Mouse (Mus musculus) gastrocnemius, adult 2 months (tissue): Measurements from ENCODE around the gene Adamts8. TPM values are rescaled to one million over a fixed set of nuclear protein-coding genes. Genes with fewer than 3 reads are reported as not detected.

ENCODE experiments used
- DNase-seq: peaks from one replicate; pipeline ENCODE4 v3.0.0; 2022
- H3K27ac ChIP-seq: fragments of 200-600 bp; 2 replicates; pipeline ENCODE4 v1.8.1; 2022; ENCODE audit warnings: mild to moderate bottlenecking
- H3K4me3 ChIP-seq: fragments of 200-600 bp; 2 replicates; pipeline ENCODE4 v1.8.1; 2022; ENCODE audit warnings: mild to moderate bottlenecking, moderate library complexity
- CTCF ChIP-seq: fragments of 200-600 bp; IDR thresholded peaks from 2 replicates; pipeline ENCODE4 v1.8.1; 2022; ENCODE audit warnings: antibody characterized with exemption, mild to moderate bottlenecking, moderate library complexity
- intact Hi-C: fragments of 180-260 bp; cut with DNase I; formaldehyde crosslinking; loops from one replicate; pipeline ENCODE4 v1.15.1; 2025
- total RNA-seq, 2 experiments: library from RNA; stranded (reverse); gene quantifications; 2 replicates each; pipeline ENCODE4 v1.2.3; 2021

Adamts8 gene
- total RNA-seq, 2 experiments from 2014 or later: 1.5 to 14.6 TPM

DNA sequence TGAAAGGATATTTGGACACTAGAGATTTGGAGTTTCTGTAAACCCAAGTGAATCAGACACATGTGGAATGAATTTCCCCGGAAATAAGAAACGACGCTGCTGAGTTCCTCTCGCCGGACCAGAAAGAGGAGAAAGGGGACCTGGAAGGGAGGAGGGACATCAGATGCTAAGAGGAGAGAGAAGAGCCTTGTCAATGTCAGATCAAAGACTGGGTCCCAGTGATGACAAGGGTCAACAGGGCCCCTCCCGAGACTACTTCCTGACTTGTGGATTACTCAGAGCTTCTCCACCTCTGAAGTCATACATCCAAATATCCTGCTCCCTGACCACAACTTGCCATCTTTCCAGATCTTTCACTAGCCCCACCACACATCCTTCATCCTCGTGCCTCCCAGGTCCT is 24.5 kb downstream of the Adamts8 start:
- no peak overlapping the region for H3K4me3 ChIP-seq
- no peak overlapping the region for H3K27ac ChIP-seq
- TF ChIP-seq CTCF: no peak
- intact Hi-C loops: no loop called here
- DNase-seq: no peak

- H3K4me3 ChIP-seq: no peak overlapping the region
- H3K27ac ChIP-seq: no peak overlapping the region
- no peak for DNase-seq
- no peak for TF ChIP-seq CTCF
- intact Hi-C loops: no loop called here
These were observed 25.8 kb downstream of the Adamts8 start for GRCm38 (mm10) chr9:30968130-30968529.

DNA sequence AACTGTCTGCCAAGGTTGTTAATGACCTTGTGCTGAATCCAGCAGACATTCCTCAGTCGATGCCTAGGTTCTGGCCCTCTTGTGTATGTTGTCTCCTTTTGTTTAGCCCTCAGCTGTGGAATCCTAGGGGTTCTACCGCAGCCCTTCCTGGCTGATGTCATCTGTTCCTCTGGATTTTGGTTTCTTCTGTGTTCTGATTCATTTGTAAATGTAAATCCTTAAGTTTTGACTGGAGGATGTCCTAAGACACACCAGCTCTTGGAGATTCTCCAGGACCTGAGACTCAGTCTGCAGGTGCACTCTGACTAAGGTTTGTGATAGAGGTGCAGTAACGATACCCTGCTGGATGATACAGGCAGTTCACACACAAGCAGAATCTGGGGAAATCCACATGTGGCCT is 27.6 kb downstream of the Adamts8 start:
- no peak for DNase-seq
- H3K4me3 ChIP-seq: no peak overlapping the region
- H3K27ac ChIP-seq: no peak overlapping the region
- intact Hi-C loops: no loop called here
- no peak for TF ChIP-seq CTCF

- H3K27ac ChIP-seq: no peak overlapping the region
- H3K4me3 ChIP-seq: no peak overlapping the region
- peak; percentile 39 for DNase-seq
- intact Hi-C loops: no loop called here
- peak; percentile 44 for TF ChIP-seq CTCF
These were observed 29.6 kb downstream of the Adamts8 start for GRCm38 (mm10) chr9:30971967-30972366.

- intact Hi-C loops: no loop called here
- no peak overlapping the region for H3K27ac ChIP-seq
- no peak for DNase-seq
- peak; percentile 14; the same call in 1 of the 2 replicates for TF ChIP-seq CTCF
- no peak overlapping the region for H3K4me3 ChIP-seq
These were observed 34.1 kb downstream of the Adamts8 start for GRCm38 (mm10) chr9:30976339-30977023.

DNA sequence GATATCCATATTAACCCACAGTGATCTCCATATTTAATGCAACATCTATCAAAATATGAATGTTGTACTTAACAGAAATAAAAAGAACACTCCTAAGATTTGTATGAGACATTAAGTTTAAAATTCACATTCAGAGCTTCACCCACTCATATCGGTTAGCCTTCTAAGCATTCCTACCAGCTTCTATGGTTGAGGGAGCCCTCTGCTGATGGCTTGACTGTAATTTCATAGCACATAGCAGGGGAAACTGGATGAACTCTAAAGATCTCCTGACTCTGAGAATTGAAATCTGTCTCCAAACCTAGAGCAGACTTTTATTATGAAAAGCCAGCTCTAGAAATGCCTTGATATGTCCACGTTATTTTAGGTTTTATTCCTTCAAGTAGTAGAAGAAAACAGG is 38.1 kb downstream of the Adamts8 start:
- DNase-seq: no peak
- H3K4me3 ChIP-seq: no peak overlapping the region
- intact Hi-C loops: no loop called here
- no peak overlapping the region for H3K27ac ChIP-seq
- TF ChIP-seq CTCF: peak; percentile 27; the same call in 1 of the 2 replicates

- peak; percentile 50 for DNase-seq
- intact Hi-C loops: no loop called here
- TF ChIP-seq CTCF: no peak
- no peak overlapping the region for H3K4me3 ChIP-seq
- peak overlapping the region; percentile 63 for H3K27ac ChIP-seq
These were observed 43.4 kb downstream of the Adamts8 start for GRCm38 (mm10) chr9:30985782-30986181.

DNA sequence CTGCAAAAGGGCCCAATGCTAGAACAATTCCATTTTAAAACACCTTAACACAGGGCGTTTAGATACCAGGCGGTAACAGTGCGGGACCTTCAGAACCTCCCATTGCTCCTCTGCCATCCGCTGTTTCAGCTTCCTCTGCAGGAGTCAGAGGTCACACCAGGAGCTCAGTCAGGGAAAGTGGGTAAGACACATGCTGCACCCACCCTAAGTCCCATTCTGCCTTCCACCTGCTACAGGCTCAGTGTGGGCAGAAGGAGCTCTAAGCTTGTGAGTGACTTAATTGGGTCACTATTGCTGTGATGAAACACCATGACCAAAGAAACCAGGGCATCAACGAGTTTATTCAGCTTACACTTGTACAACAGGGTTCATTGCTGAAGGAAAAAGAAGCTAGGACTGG is 50.7 kb downstream of the Adamts8 start:
- no peak for TF ChIP-seq CTCF
- no peak for DNase-seq
- intact Hi-C loops: no loop called here
- no peak overlapping the region for H3K27ac ChIP-seq
- no peak overlapping the region for H3K4me3 ChIP-seq

DNA sequence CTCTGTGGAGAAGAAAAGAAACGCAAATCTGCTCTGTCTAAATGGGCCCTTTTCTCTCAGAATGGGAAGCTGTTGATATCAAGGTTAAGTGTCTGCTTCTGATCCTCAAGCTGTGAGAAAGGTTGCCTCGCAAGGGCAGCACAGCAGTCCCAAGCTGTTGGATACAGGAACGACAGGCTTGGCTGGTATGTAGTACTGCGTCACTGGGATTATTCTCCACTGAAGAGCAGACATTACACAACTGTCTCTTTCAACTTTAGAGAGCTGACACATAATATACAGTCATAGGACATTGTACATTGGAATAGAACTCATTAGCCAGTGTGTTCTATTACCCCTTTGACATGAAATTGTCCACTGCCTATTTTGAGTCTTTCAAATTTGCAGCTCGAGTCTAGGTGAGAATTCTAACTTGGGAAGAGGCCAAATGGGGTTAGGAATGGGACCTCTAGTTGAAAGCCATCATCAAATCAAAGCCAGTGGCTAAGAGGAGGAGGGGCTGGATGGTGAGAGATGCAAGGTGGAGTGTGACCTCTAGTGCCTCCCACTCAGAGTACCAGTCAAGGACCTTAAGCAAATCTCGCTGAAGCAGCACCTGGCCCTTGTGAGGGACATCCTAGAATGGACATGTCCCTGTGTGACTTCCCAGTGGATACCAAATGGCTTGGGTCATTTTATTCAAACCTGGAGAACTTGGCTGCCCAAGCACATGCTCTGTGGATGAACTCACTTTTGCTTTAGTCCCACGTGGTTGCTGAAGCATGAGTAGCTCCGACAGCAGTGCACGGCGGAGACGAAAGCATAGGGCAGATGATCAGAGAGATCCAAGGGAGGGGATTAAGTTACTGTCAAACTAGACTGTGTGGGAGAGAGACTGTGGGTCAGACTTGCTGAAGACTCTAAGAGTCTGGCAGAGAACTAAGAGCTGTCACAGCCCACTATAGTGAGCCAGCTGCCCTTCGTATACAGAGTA is 54.5 kb downstream of the Adamts8 start:
- H3K27ac ChIP-seq: peak overlapping the region; percentile 74
- DNase-seq: peak; percentile 57
- no peak for TF ChIP-seq CTCF
- 0 out of 2 replicates have a peak overlapping the region, but pooled peaks have one; percentile 9 for H3K4me3 ChIP-seq
- intact Hi-C loops: loop anchor here (5.0 kb wide), 1 partner anchor 40 kb away; no protein-coding TSS in a partner anchor

DNA sequence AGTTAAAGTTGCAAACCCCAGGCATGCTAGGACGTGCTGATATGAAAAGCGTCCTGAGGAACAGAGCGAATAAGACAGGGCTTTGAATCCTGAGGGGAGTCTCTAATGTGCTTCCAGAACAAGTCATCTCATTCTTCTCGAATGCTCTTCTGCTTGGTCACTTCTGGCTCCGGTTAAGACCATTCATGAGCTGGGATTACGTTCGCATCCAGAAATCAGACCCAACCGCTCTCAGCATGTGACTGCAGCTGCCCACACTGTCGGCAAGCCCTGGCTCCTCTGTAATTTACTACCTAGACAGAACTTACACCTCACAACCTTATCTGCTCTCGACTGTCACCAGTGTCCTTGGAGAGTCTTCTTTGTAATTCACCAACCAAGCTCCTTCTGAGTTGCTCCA is 58.3 kb downstream of the Adamts8 start:
- Histone ChIP-seq H3K27ac (peak overlapping the region; percentile 48), H3K4me3 (no peak overlapping the region)
- intact Hi-C loops: no loop called here
- no peak for TF ChIP-seq CTCF
- peak; percentile 61 for DNase-seq

DNA sequence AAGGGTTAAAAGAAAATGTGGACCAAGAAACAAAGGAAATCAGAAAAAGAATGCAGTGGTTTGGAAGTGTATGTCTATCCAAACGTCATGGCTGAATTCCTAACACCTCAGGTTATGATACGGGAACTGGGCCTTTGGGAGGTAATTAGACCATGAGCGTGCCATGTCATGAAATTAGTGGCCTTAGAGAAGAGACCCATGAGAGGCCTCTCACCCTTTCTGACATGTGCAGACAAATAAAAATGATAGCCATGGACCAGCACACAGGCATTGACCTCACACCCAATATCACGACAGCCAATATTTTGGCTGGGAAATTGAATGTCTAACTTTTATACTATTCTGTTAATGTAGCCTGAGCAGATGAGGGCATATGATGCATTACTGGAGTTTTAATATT is 60.2 kb downstream of the Adamts8 start:
- intact Hi-C loops: loop anchor here (2.0 kb wide), 1 partner anchor 26 kb away; no protein-coding TSS in a partner anchor
- no peak for TF ChIP-seq CTCF
- no peak overlapping the region for H3K4me3 ChIP-seq
- no peak for DNase-seq
- H3K27ac ChIP-seq: no peak overlapping the region

DNA sequence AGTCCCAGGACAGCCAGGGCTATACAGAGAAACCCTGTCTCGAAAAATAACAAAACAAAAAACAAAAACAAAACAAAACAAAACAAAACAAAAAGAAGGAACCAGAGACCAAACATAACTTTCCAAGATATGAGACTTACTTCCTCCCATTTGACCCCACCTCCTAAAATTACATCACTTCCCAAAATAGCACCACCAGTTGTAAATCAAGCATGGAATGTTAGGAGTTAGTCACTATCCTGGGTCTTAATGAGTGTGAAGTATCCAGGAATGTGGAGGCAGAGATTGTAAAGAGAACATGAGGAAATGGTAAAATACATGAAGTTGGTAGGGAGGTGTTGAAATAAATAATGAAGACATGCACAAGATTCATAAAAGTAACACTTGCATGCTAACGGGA is 67.0 kb downstream of the Adamts8 start:
- Histone ChIP-seq H3K4me3 (no peak overlapping the region), H3K27ac (no peak overlapping the region)
- intact Hi-C loops: no loop called here
- TF ChIP-seq CTCF: no peak
- DNase-seq: no peak

- no peak for TF ChIP-seq CTCF
- no peak for DNase-seq
- Histone ChIP-seq H3K27ac (no peak overlapping the region), H3K4me3 (no peak overlapping the region)
- intact Hi-C loops: no loop called here
These were observed 67.7 kb downstream of the Adamts8 start for GRCm38 (mm10) chr9:31010040-31010439.
